Mouse (Mus musculus): Measurements from ENCODE around the gene Scn8a. TPM values are rescaled to one million over a fixed set of nuclear protein-coding genes. Genes with fewer than 3 reads are reported as not detected.
A peak's percentile ranks its signal among the peaks of the same experiment; 100 is the strongest.

The Scn8a gene
- polyA plus RNA-seq, 1 experiment from 2014 or later, result 1.2 TPM

DNA sequence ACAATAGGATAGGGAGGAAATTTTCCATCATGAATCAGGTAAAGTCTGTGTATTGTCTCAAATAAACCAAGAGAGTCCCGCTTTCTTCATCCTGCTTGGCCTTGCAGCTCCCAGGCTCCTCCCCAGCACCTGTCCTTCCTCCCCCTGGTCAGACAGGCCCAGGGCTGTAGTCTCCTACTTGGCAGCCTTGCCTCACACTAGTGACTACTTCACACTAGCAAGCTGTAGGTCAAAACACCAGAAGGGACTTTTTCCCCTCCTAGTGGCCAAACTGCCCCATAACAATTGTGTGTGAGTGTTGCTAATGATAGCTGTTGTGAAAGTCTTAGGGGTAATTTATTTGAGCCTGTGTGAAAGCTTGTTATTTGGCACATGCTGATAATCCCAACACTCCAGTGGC, 105.0 kb downstream of the Scn8a start:
- no peaks in the 10 kb centered on the region for H3K9me3 ChIP-seq (ENCODE audit: low read length)
- no peaks in the 10 kb centered on the region for H3K27me3 ChIP-seq (replicated peaks; ENCODE audit: insufficient read depth, low read length)
- H3K4me1 ChIP-seq (ENCODE audit: insufficient read depth, low read depth, low read length), result no peaks in the 10 kb centered on the region
- H3K36me3 ChIP-seq (ENCODE audit: insufficient read depth, low read length), result no peaks in the 10 kb centered on the region
- no peak overlapping the region for H3K4me2 ChIP-seq (replicated peaks; ENCODE audit: low read depth, low read length)
- no peak overlapping the region for H3K27ac ChIP-seq (ENCODE audit: low read length)
- 71% methylated on average over 1 of the region's 1 CpGs for WGBS
- H3K9ac ChIP-seq (replicated peaks; ENCODE audit: low read depth), result no peak overlapping the region
- peak; percentile 17 for DNase-seq (ENCODE audit: low spot score)
- ATAC-seq, result no peak
- H3K4me3 ChIP-seq (ENCODE audit: low read depth, low read length), result no peak overlapping the region
- no peak for TF ChIP-seq EP300 (IDR thresholded peaks at IDR 0.05)
- TF ChIP-seq CTCF (IDR thresholded peaks at IDR 0.05), result peak; percentile 63

GRCm38 (mm10) chr15:100983427-100984153, 113.9 kb downstream of the Scn8a start:
- Histone ChIP-seq H3K27ac (ENCODE audit: low read length) (no peak overlapping the region), H3K9ac (replicated peaks; ENCODE audit: low read depth) (no peak overlapping the region), H3K4me3 (ENCODE audit: low read depth, low read length) (peak overlapping the region; percentile 42), H3K27me3 (replicated peaks; ENCODE audit: insufficient read depth, low read length) (peaks cover 21% of the 10 kb centered on the region; the same call in 1 of the 2 replicates), H3K36me3 (ENCODE audit: insufficient read depth, low read length) (no peaks in the 10 kb centered on the region), H3K4me2 (replicated peaks; ENCODE audit: low read depth, low read length) (peak overlapping the region; percentile 66), H3K4me1 (ENCODE audit: insufficient read depth, low read depth, low read length) (no peaks in the 10 kb centered on the region), H3K9me3 (ENCODE audit: low read length) (no peaks in the 10 kb centered on the region)
- peak; percentile 43 for ATAC-seq
- WGBS, result 2% methylated on average over 46 of the region's 46 CpGs
- TF ChIP-seq CTCF (IDR thresholded peaks at IDR 0.05), result peak; percentile 56
- TF ChIP-seq EP300 (IDR thresholded peaks at IDR 0.05), result no peak
- DNase-seq (ENCODE audit: low spot score), result peak; percentile 36

DNA sequence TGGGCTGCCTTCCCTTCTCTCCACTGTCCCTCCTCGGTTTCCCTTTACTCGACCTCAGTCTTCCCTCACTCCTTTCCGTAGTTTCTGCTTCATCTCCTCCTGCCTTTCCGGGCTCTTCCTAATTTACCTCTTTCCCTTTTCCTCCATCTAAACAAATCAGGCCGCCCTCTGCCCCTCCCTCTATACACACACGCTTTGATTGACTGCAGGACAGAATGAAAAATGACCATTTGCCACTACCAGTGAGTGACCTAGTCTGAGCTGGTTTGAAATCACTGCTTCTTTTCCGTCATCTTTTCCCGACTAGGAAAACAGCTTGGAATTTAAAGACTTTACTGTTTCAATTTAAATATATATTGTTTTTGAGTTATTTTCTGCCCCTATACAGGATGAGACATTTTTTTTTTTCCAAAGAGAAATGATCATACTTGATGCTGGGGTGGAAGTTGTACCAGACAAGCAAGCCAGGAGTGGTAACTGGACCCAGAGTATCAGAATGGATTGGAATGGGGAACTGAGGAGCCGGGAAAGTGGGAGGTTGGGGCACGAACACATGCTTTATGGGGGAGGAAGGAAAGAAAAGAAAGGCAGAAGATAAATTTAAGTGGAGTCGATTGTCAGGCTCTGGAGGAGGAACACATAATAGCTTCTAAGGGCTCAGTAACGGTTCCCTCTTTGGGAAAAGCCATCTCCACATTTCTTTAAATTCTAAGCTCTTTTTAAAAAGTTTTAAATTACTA, 114.7 kb downstream of the Scn8a start:
- Histone ChIP-seq H3K9me3 (ENCODE audit: low read length) (no peaks in the 10 kb centered on the region), H3K36me3 (ENCODE audit: insufficient read depth, low read length) (no peaks in the 10 kb centered on the region), H3K9ac (replicated peaks; ENCODE audit: low read depth) (no peak overlapping the region), H3K27me3 (replicated peaks; ENCODE audit: insufficient read depth, low read length) (peaks cover 21% of the 10 kb centered on the region; the same call in 1 of the 2 replicates), H3K4me2 (replicated peaks; ENCODE audit: low read depth, low read length) (peak overlapping the region; percentile 66), H3K4me3 (ENCODE audit: low read depth, low read length) (peak overlapping the region; percentile 42), H3K27ac (ENCODE audit: low read length) (no peak overlapping the region), H3K4me1 (ENCODE audit: insufficient read depth, low read depth, low read length) (no peaks in the 10 kb centered on the region)
- ATAC-seq (no peak), DNase-seq (ENCODE audit: low spot score) (no peak)
- WGBS, result 22% methylated on average over 12 of the region's 12 CpGs
- TF ChIP-seq EP300 (IDR thresholded peaks at IDR 0.05) (no peak), CTCF (IDR thresholded peaks at IDR 0.05) (no peak)

GRCm38 (mm10) chr15:100986479-100986878, 116.8 kb downstream of the Scn8a start:
- no peaks in the 10 kb centered on the region for H3K4me1 ChIP-seq (ENCODE audit: insufficient read depth, low read depth, low read length)

GRCm38 (mm10) chr15:100987031-100987430, 117.4 kb downstream of the Scn8a start:
- Histone ChIP-seq H3K9ac (replicated peaks; ENCODE audit: low read depth) (no peak overlapping the region), H3K27ac (ENCODE audit: low read length) (no peak overlapping the region), H3K36me3 (ENCODE audit: insufficient read depth, low read length) (no peaks in the 10 kb centered on the region), H3K4me2 (replicated peaks; ENCODE audit: low read depth, low read length) (no peak overlapping the region), H3K4me3 (ENCODE audit: low read depth, low read length) (no peak overlapping the region), H3K9me3 (ENCODE audit: low read length) (no peaks in the 10 kb centered on the region), H3K4me1 (ENCODE audit: insufficient read depth, low read depth, low read length) (no peaks in the 10 kb centered on the region), H3K27me3 (replicated peaks; ENCODE audit: insufficient read depth, low read length) (peaks cover 21% of the 10 kb centered on the region; the same call in 1 of the 2 replicates)
- DNase-seq (ENCODE audit: low spot score), result no peak
- ATAC-seq, result no peak
- 88% methylated on average over 1 of the region's 1 CpGs for WGBS
- no peak for TF ChIP-seq EP300 (IDR thresholded peaks at IDR 0.05)
- TF ChIP-seq CTCF (IDR thresholded peaks at IDR 0.05), result no peak

More at GRCm38 (mm10) chr15:100986479-100986878, 116.8 kb downstream of the Scn8a start:
- no peak overlapping the region for H3K27ac ChIP-seq (ENCODE audit: low read length)
- H3K4me3 ChIP-seq (ENCODE audit: low read depth, low read length), result no peak overlapping the region
- H3K9me3 ChIP-seq (ENCODE audit: low read length), result no peaks in the 10 kb centered on the region
- H3K9ac ChIP-seq (replicated peaks; ENCODE audit: low read depth), result no peak overlapping the region
- ATAC-seq (no peak), DNase-seq (ENCODE audit: low spot score) (no peak)
- no peaks in the 10 kb centered on the region for H3K36me3 ChIP-seq (ENCODE audit: insufficient read depth, low read length)
- H3K4me2 ChIP-seq (replicated peaks; ENCODE audit: low read depth, low read length), result no peak overlapping the region
- 83% methylated on average over 10 of the region's 10 CpGs for WGBS
- TF ChIP-seq EP300 (IDR thresholded peaks at IDR 0.05), result no peak
- no peak for TF ChIP-seq CTCF (IDR thresholded peaks at IDR 0.05)
- H3K27me3 ChIP-seq (replicated peaks; ENCODE audit: insufficient read depth, low read length), result peaks cover 21% of the 10 kb centered on the region; the same call in 1 of the 2 replicates

- TF ChIP-seq EP300 (IDR thresholded peaks at IDR 0.05) (no peak), CTCF (IDR thresholded peaks at IDR 0.05) (no peak)
Observed at GRCm38 (mm10) chr15:100990283-100990682, 120.6 kb downstream of the Scn8a start.

More at GRCm38 (mm10) chr15:100990283-100990682, 120.6 kb downstream of the Scn8a start:
- Histone ChIP-seq H3K27ac (ENCODE audit: low read length) (no peak overlapping the region), H3K4me3 (ENCODE audit: low read depth, low read length) (no peak overlapping the region), H3K27me3 (replicated peaks; ENCODE audit: insufficient read depth, low read length) (0 out of 2 replicates have a peak, but pooled peaks cover 2% of the 10 kb centered on the region), H3K36me3 (ENCODE audit: insufficient read depth, low read length) (no peaks in the 10 kb centered on the region), H3K9me3 (ENCODE audit: low read length) (no peaks in the 10 kb centered on the region), H3K4me1 (ENCODE audit: insufficient read depth, low read depth, low read length) (no peaks in the 10 kb centered on the region), H3K9ac (replicated peaks; ENCODE audit: low read depth) (no peak overlapping the region), H3K4me2 (replicated peaks; ENCODE audit: low read depth, low read length) (no peak overlapping the region)
- 88% methylated on average over 10 of the region's 10 CpGs for WGBS
- ATAC-seq, result no peak
- no peak for DNase-seq (ENCODE audit: low spot score)

All from lung, postnatal 0 days (tissue).